Mouse (Mus musculus): ENCODE measurements around the gene Zfp804a. TPM values are rescaled to one million over a fixed set of nuclear protein-coding genes. Genes with fewer than 3 reads are reported as not detected.
A peak's percentile ranks its signal among the peaks of the same experiment; 100 is the strongest.

The Zfp804a gene
- total RNA-seq (2017), result not detected in 2 replicates

DNA sequence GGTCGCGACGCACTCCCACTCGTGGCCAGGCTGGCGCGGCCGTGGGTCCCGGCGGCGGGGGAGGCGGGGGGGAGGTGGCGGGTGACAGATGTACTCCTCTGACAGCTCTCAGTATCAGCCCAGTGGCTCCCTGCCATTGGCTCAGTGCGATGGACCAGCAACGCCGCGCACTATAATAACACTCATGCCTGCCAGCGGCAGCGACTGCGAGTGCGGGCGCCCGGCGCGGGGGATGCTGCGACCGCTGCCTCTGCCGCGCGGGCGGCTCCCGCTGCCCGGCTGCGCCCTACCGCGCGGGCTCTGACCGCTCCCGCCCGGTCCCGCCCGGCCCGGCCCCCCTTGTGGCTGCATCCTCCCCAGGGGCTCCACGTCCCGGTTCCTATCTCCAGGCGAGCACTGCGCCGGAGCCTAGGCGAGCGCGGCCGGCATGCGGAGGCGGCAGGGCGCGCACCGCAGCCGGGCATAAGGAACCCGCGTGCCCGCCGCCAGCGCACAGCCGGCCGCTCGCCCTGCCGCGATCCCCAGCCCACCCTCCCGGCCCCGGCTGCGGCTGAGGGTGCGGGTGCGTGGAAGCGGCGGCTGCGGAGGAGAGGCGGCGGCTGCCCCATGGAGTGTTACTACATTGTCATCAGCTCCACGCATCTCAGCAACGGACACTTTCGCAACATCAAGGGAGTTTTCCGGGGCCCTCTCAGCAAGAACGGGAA lies at the start of gene Zfp804a:
Zfp804a (plus strand) TSS at position 38 of the 707 bp plus-strand sequence.
- ATAC-seq (replicated peaks in 1 of 2; ENCODE audit: insufficient read depth in 1 of 2, low FRiP score in 2 of 2, low TSS enrichment in 1 of 2, low read depth in 1 of 2, poor library complexity in 2 of 2, severe bottlenecking in 2 of 2), result peak in 1 of 2 experiments; percentile 21; a peak in 1 of 4 replicates

DNA sequence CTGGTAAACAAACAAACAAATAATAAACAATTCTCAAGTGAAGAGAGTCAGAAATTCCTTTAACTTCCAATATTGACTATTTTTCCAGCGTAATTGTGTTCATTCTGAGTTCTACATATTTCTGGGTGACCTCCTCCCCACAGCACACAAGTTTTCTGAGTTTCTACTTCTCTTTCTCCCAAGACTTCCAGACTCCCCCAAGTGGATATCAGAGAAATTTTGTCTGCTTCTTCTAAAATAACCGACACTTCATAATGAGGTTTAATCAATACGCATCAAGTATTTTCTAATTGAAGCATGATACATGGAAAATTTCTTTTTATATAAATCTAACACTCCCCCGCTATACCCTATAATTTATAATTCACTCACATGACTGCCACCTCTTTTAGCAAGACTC lies 1.4 kb upstream of the Zfp804a start:
- no peak for ATAC-seq (replicated peaks in 1 of 2; ENCODE audit: insufficient read depth in 1 of 2, low FRiP score in 2 of 2, low TSS enrichment in 1 of 2, low read depth in 1 of 2, poor library complexity in 2 of 2, severe bottlenecking in 2 of 2)

DNA sequence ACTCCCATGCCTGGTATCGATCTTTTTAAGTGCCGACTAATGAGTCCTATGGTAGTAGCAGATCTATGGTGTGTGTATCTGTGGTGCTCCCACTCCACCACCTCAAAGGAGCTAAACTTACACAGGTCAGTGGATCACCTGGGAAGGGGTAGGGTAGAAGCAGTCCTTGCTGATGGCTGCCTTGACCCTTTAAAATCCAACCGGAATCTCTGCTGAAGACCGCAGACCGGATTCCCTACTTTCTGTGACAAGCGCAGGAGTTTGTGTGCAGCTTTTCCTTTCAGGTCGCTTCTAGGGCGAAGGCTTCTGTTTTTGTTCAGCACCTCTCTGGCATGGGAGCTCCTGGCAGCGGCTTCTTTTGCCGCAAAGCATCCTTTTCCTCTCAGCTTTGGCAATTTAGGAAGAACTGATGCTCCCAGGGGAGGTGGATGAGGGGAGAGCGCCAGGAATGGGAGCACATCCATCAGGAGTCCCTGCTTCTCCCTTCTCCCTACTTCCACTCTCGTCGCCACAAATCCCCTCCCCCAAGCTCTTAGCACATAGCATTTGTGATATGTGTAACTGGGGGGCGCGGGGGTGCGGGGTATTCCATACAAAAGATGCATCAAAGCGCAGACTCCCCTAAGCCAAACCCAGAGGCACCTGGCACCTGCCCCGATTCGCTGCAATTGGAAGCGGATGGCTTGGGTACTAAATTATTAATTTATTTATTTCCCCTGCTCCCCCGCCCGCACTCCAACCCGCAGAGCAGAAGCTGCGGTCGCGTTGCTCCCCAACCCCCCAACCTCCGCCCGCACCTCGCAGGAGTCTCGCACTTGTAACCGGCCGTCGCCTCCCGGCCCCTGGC lies 461 bp upstream of the Zfp804a start:
- peak in 1 of 2 experiments; percentile 17; a peak in 1 of 4 replicates for ATAC-seq (replicated peaks in 1 of 2; ENCODE audit: insufficient read depth in 1 of 2, low FRiP score in 2 of 2, low TSS enrichment in 1 of 2, low read depth in 1 of 2, poor library complexity in 2 of 2, severe bottlenecking in 2 of 2)

DNA sequence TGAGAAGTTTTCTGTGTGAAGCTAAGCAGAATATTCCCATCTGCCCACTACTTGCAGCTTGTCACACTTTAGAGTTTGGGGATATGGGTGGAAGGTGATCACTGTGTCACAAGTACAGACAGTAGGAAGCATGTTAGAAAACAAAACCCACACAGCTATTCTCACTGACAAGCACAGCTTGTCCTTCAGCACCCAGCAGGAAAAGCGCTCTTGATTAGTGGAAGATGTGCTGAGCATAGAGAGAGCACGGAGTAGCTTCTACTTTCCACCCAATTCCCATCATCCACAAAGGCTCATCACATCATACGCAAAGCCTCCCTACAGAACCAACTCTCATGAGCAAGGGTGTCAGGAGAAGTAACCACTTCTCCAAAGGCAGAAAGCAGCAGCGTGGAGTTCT lies 1.4 kb downstream of the Zfp804a start:
- ATAC-seq (replicated peaks in 1 of 2; ENCODE audit: insufficient read depth in 1 of 2, low FRiP score in 2 of 2, low TSS enrichment in 1 of 2, low read depth in 1 of 2, poor library complexity in 2 of 2, severe bottlenecking in 2 of 2), result no peak

- ATAC-seq (replicated peaks in 1 of 2; ENCODE audit: insufficient read depth in 1 of 2, low FRiP score in 2 of 2, low TSS enrichment in 1 of 2, low read depth in 1 of 2, poor library complexity in 2 of 2, severe bottlenecking in 2 of 2), result no peak
Measured at GRCm38 (mm10) chr2:82064671-82065070, 11.6 kb downstream of the Zfp804a start.

DNA sequence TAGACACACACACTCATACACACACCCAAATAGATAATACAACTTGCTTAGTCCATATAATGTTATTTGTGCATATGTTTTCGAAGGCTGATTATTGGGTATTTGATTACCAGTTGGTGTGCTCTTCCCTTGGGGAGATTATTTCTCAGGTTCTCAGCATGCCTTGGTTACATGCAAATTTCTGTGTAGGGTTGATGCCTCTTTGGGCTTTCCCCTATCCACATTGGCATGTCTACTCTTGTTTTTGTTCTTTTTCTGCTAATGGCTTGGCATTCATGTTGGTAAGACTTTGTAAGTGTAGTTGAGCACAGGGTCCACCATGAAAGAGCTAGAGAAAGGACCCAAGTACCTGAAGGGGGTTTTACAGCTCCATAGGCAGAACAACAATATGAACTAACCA lies 14.9 kb downstream of the Zfp804a start:
- ATAC-seq (replicated peaks in 1 of 2; ENCODE audit: insufficient read depth in 1 of 2, low FRiP score in 2 of 2, low TSS enrichment in 1 of 2, low read depth in 1 of 2, poor library complexity in 2 of 2, severe bottlenecking in 2 of 2), result no peak

- no peak for ATAC-seq (replicated peaks in 1 of 2; ENCODE audit: insufficient read depth in 1 of 2, low FRiP score in 2 of 2, low TSS enrichment in 1 of 2, low read depth in 1 of 2, poor library complexity in 2 of 2, severe bottlenecking in 2 of 2)
Measured at GRCm38 (mm10) chr2:82069172-82069571, 16.1 kb downstream of the Zfp804a start.

- ATAC-seq (replicated peaks in 1 of 2; ENCODE audit: insufficient read depth in 1 of 2, low FRiP score in 2 of 2, low TSS enrichment in 1 of 2, low read depth in 1 of 2, poor library complexity in 2 of 2, severe bottlenecking in 2 of 2), result no peak
Measured at GRCm38 (mm10) chr2:82076883-82077282, 23.9 kb downstream of the Zfp804a start.

DNA sequence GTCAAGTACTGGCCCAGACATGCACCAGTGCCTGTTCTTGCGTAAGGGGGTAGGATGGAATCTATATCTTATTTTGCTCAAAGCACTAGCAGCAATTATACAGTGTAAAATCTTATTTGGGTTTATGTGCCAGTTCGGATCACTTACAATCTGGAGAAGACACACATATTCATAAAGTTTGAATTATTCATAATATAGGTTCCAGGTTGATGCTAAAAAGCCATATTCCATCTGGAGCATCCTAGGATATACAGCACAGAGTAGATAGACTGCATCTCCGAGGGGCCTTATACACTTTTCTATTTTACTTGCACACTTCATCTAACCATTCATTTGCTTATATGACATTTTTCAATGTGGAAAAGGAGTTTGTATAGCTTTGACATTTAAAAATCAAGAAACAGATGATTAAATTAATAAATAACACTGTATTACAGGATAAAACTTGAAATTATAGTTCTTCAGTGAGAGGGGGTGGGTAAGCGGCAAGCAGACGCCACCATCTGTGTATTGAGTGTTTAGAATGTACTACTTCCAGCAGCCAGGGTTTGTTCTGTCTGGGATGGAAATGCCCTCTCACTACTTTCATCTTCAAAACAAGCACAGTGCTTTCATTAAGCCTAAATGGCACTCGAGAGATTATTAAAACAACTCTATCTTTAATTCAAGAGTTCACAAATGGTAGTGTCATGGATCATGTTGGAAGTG lies 25.4 kb downstream of the Zfp804a start:
- ATAC-seq (replicated peaks in 1 of 2; ENCODE audit: insufficient read depth in 1 of 2, low FRiP score in 2 of 2, low TSS enrichment in 1 of 2, low read depth in 1 of 2, poor library complexity in 2 of 2, severe bottlenecking in 2 of 2), result no peak

GRCm38 (mm10) chr2:82080678-82081077 lies 27.7 kb downstream of the Zfp804a start:
- ATAC-seq (replicated peaks in 1 of 2; ENCODE audit: insufficient read depth in 1 of 2, low FRiP score in 2 of 2, low TSS enrichment in 1 of 2, low read depth in 1 of 2, poor library complexity in 2 of 2, severe bottlenecking in 2 of 2), result no peak

DNA sequence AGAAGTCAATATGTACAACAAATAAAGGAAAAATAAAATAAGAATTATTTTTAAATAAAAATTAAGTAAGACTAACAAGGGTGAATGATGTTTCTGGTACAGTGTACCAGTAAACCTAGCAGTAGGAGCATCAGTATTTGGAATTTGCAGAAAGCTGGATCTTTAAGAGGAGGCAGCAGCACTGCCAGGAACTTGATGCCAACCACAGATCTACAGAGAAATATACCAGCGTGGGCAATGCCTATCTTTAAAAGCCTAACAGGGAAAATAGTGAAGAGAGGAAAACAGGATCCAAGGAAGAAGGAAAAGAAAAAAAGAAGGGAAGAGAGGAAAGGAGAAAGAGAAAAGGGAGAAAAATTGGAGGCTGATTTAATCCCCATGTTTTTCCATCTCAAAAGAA lies 60.1 kb downstream of the Zfp804a start:
- ATAC-seq (replicated peaks in 1 of 2; ENCODE audit: insufficient read depth in 1 of 2, low FRiP score in 2 of 2, low TSS enrichment in 1 of 2, low read depth in 1 of 2, poor library complexity in 2 of 2, severe bottlenecking in 2 of 2), result no peak

DNA sequence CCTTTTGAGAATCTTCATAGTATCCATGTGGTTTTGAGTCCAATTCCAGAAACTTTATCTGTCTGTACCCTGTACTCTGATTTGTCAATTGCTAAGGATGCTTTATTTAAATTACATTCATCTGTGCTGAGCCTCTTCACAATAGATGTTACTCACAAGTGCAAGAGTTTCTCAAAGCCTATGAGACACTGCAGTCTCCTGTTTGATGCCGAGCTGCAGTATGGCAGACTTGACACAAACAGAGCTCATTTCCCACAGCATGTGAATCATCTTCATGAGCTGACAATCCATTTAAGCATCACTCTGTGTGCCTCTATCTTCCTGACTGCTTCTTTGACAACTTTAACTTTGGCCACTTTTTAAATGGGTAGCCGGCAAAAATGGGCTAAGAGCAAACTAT lies 60.6 kb downstream of the Zfp804a start:
- ATAC-seq (replicated peaks in 1 of 2; ENCODE audit: insufficient read depth in 1 of 2, low FRiP score in 2 of 2, low TSS enrichment in 1 of 2, low read depth in 1 of 2, poor library complexity in 2 of 2, severe bottlenecking in 2 of 2), result no peak

DNA sequence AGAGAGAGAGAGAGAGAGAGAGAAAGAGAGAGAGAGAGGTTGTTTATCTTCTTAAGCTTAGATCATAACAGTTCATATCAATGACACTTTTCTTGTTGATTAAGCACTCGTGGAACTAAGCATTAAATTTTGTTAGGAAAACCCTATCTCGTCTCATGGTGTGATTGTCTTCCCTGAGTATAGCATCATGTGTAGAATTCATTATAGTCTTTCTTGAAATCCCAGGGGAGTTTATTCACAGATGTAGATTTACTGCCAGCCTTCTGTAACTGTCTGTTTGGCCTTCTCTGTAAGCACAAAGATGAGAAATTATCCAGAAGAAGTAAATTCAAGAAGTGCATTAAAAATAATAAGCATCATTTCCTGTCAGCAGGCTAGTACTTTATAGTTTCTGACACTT lies 66.6 kb downstream of the Zfp804a start:
- no peak for ATAC-seq (replicated peaks in 1 of 2; ENCODE audit: insufficient read depth in 1 of 2, low FRiP score in 2 of 2, low TSS enrichment in 1 of 2, low read depth in 1 of 2, poor library complexity in 2 of 2, severe bottlenecking in 2 of 2)

- ATAC-seq (replicated peaks in 1 of 2; ENCODE audit: insufficient read depth in 1 of 2, low FRiP score in 2 of 2, low TSS enrichment in 1 of 2, low read depth in 1 of 2, poor library complexity in 2 of 2, severe bottlenecking in 2 of 2), result no peak
Measured at GRCm38 (mm10) chr2:82178693-82179092, 125.7 kb downstream of the Zfp804a start.

DNA sequence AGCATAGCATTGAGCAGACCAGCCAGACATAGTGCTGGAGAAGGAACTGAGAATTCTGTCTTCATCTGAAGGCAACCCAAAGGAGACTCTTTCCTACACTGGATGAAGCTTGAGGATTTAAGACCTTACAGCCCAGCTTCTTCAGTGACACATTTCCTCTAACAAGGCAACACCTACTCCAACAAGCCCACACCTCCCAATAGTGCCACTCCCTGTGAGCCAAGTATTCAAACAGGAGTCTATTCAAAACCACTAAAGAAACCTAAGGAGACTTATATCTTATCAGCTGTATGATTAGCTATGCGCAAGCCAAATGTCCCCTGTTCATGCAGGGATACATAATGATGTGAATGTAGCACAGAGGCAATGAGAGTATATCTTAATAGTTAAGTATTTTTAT lies 128.0 kb downstream of the Zfp804a start:
- no peak for ATAC-seq (replicated peaks in 1 of 2; ENCODE audit: insufficient read depth in 1 of 2, low FRiP score in 2 of 2, low TSS enrichment in 1 of 2, low read depth in 1 of 2, poor library complexity in 2 of 2, severe bottlenecking in 2 of 2)

DNA sequence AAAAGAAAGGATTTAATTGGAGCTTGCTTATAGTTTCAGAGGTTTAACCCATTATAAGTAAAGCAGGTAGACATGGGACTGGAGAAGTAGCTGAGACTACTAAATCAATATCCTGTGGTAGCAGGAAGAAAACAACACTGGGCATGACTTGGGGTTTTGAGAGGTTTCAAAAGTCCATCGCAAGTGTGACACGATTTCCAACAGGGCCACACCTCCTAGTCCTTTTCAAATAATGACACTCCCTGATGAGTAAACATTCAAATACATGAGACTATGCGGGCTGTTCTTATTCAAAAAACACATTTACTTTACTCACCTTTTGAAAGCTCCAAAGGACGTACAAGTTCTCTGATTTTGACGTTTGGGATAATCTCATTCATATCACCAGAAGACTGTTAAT lies 146.9 kb downstream of the Zfp804a start:
- ATAC-seq (replicated peaks in 1 of 2; ENCODE audit: insufficient read depth in 1 of 2, low FRiP score in 2 of 2, low TSS enrichment in 1 of 2, low read depth in 1 of 2, poor library complexity in 2 of 2, severe bottlenecking in 2 of 2), result no peak

DNA sequence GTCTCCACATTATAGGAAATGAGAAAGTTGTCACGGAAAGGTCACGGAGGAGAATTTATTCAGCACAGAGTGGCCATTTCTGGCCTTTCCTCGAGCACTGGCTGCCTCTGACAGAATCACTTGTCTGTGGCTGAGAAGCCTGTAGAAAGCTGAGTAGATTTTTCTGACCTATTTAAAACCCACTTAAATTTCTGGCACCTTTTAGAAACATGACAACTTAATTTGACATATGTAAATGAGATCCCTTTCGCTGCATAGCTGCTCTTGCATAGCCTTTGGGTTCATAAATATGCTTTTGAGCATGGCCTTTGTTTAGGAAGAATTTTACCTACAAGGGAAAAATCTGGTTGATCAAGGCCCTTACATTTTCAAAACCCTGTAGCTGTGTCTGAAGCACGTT lies 147.6 kb downstream of the Zfp804a start:
- ATAC-seq (replicated peaks in 1 of 2; ENCODE audit: insufficient read depth in 1 of 2, low FRiP score in 2 of 2, low TSS enrichment in 1 of 2, low read depth in 1 of 2, poor library complexity in 2 of 2, severe bottlenecking in 2 of 2), result no peak

GRCm38 (mm10) chr2:82210605-82211004 lies 157.6 kb downstream of the Zfp804a start:
- no peak for ATAC-seq (replicated peaks in 1 of 2; ENCODE audit: insufficient read depth in 1 of 2, low FRiP score in 2 of 2, low TSS enrichment in 1 of 2, low read depth in 1 of 2, poor library complexity in 2 of 2, severe bottlenecking in 2 of 2)
